Mouse (Mus musculus) brain, embryonic 14.5 days (tissue): ENCODE data around the gene Gstm6. TPM values are rescaled to one million over a fixed set of nuclear protein-coding genes. Genes with fewer than 3 reads are reported as not detected.
A peak's percentile ranks its signal among the peaks of the same experiment; 100 is the strongest.

Experiments
- DNase-seq: peaks from one replicate; pipeline ENCODE4 v3.0.0-alpha.2; 2011; ENCODE audit warnings: low read depth
- CTCF ChIP-seq: fragments of 200-500 bp; IDR thresholded peaks from 2 replicates; pipeline ENCODE4 v1.5.1; 2012; ENCODE audit warnings: inconsistent platforms, mild to moderate bottlenecking, moderate library complexity, borderline replicate concordance; ENCODE audit not compliant: insufficient read depth, insufficient read length; ENCODE audit errors: extremely low read depth
- POLR2A ChIP-seq: fragments of 200-500 bp; IDR thresholded peaks from 2 replicates; pipeline ENCODE4 v1.6.1; 2012; ENCODE audit warnings: mild to moderate bottlenecking, inconsistent platforms, borderline replicate concordance; ENCODE audit not compliant: poor library complexity, insufficient read depth, insufficient read length, severe bottlenecking; ENCODE audit errors: extremely low read depth
- polyA plus RNA-seq: library from polyadenylated mRNA; depleted of rRNA; stranded (reverse); fragments of >200 nt; gene quantifications from 2 replicates; pipeline ENCODE4 v1.2.3, GENCODE M21; 2012

Gstm6 gene
- polyA plus RNA-seq, 1 experiment: 7.9 TPM

GRCm38 (mm10) chr3:107935888-107936287, 7.7 kb downstream of the Gstm6 start:
- TF ChIP-seq POLR2A (no peak), CTCF (no peak)
- DNase-seq: no peak

- DNase-seq: no peak
- no peak for TF ChIP-seq POLR2A
These were observed 8.3 kb downstream of the Gstm6 start for GRCm38 (mm10) chr3:107935268-107935667.

DNA sequence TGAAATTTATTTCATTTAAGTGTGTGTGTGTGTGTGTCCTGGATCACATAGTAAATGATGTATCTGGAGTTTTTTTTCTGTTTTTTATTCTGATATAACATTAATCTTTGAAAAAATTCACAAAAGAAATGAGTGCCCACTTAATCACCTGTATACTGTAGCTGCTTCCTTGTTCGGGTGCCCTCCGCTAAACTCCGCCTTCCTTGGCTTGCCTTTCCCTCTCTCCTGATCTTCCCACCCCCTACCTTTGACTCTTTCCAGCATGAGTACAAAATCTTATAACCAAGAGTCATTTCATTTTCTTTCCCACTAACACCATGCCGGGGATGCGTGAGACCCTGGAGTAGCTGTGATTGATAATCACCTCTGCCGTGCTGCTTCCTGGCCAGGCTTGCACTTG, 11.4 kb downstream of the Gstm6 start:
- DNase-seq: peak; percentile 31
- TF ChIP-seq CTCF (no peak), POLR2A (no peak)

GRCm38 (mm10) chr3:107931670-107932069, 11.9 kb downstream of the Gstm6 start, which contains the start of gene Gstm7:
TSS of gene Gstm7 (minus strand) at chr3:107931817.
- TF ChIP-seq POLR2A (no peak), CTCF (peak; percentile 27; the same call in 1 of the 2 replicates)
- peak; percentile 99 for DNase-seq

- DNase-seq: no peak
- no peak for TF ChIP-seq CTCF
- no peak for TF ChIP-seq POLR2A
These were observed 12.4 kb downstream of the Gstm6 start for GRCm38 (mm10) chr3:107931134-107931533.

DNA sequence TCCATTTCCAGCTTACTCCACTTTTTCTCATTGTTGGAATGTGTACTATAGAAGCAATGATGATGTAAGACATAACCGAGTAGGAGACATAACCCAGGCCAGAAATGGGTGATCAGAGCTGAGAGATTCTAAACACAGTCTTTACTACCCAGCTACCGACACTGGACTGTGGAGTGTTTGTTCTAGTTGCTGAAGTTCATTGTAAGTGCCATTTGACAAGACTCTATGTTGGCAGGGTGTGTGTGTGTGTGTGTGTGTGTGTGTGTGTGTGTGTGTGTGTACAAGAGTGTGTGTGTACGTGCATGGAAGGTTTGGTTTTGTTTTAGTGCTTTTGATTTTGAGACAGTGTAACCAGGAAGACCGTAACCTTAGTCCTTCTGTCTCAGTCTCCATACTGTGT, 13.8 kb downstream of the Gstm6 start:
- TF ChIP-seq POLR2A: no peak
- DNase-seq: no peak

DNA sequence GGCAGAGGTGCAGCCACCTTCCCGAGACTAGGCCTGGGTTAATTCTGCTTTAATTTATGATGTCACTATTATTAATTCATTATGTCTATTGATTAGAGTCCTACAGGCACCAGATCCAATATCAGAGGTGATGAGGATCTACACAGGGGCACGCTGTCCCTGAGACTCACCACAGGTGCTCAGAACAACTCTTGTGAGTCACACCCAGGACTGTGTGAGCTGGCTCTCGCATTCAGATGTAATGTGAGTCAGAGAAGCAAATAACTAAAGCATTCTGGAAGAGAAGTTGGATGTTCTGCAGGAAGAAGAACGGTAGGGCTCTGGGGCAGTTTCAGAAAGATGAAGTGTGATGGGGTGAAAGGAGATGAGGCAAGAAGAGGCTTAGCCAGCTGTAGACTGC, 14.3 kb downstream of the Gstm6 start:
- DNase-seq: no peak
- TF ChIP-seq POLR2A: no peak
- no peak for TF ChIP-seq CTCF

- TF ChIP-seq POLR2A (no peak), CTCF (no peak)
- DNase-seq: no peak
These were observed 14.9 kb downstream of the Gstm6 start for GRCm38 (mm10) chr3:107928691-107929090.

GRCm38 (mm10) chr3:107927841-107928240, 15.7 kb downstream of the Gstm6 start:
- DNase-seq: no peak

GRCm38 (mm10) chr3:107925335-107925734, 18.2 kb downstream of the Gstm6 start:
- TF ChIP-seq POLR2A (no peak), CTCF (no peak)
- DNase-seq: no peak

More at GRCm38 (mm10) chr3:107927841-107928240, 15.7 kb downstream of the Gstm6 start:
- TF ChIP-seq POLR2A (no peak), CTCF (no peak)

DNA sequence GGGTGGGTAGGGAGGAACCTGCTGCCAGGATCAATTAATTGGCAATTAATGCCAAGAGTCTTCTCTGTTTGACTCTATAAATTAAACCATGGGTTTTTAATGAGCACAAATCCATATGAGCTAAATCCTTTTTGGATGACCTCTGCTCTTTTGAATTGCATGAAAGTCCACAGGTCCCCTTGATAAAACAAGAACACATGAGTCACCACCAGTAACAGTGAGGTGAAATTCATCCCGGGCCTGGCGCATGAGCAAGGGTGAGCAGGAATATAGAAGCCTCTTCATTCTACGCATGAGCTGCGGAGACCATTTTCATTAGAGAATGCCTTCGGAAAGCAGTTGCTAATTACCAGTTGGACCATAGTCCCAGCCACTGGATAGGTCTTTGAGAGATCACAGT, 23.2 kb downstream of the Gstm6 start:
- no peak for DNase-seq
- TF ChIP-seq CTCF: no peak
- no peak for TF ChIP-seq POLR2A

GRCm38 (mm10) chr3:107917783-107918408, 25.7 kb downstream of the Gstm6 start:
- peak; percentile 56; the same call in 1 of the 2 replicates for TF ChIP-seq CTCF
- TF ChIP-seq POLR2A: no peak
- DNase-seq: peak; percentile 81
